Mouse (Mus musculus): ENCODE data around the gene Homer2. TPM values are rescaled to one million over a fixed set of nuclear protein-coding genes. Genes with fewer than 3 reads are reported as not detected.

Homer2 gene
- polyA plus RNA-seq, 1 experiment from 2014 or later, result 26.4 TPM

GRCm38 (mm10) chr7:81647959-81648358, 59.4 kb downstream of the Homer2 start:
- Histone ChIP-seq H3K27ac (ENCODE audit: low read depth, low read length) (no peak overlapping the region), H3K4me3 (ENCODE audit: low read depth, low read length) (no peak overlapping the region), H3K9me3 (ENCODE audit: control insufficient read depth, low read length) (no peaks in the 10 kb centered on the region), H3K36me3 (ENCODE audit: control insufficient read depth, insufficient read depth, low read length) (no peaks in the 10 kb centered on the region), H3K4me1 (ENCODE audit: control insufficient read depth, insufficient read depth, low read length) (peaks cover 22% of the 10 kb centered on the region), H3K9ac (replicated peaks; ENCODE audit: low read depth, low read length) (no peak overlapping the region), H3K4me2 (ENCODE audit: low read depth, low read length) (no peak overlapping the region), H3K27me3 (ENCODE audit: control insufficient read depth, insufficient read depth, low read length) (no peaks in the 10 kb centered on the region)
- no peak for ATAC-seq (ENCODE audit: low read depth)
- 55% methylated on average over 5 of the region's 5 CpGs for WGBS

- Histone ChIP-seq H3K9me3 (ENCODE audit: control insufficient read depth, low read length) (no peaks in the 10 kb centered on the region), H3K4me2 (ENCODE audit: low read depth, low read length) (no peak overlapping the region), H3K27me3 (ENCODE audit: control insufficient read depth, insufficient read depth, low read length) (no peaks in the 10 kb centered on the region), H3K9ac (replicated peaks; ENCODE audit: low read depth, low read length) (no peak overlapping the region), H3K27ac (ENCODE audit: low read depth, low read length) (no peak overlapping the region), H3K4me3 (ENCODE audit: low read depth, low read length) (no peak overlapping the region), H3K36me3 (ENCODE audit: control insufficient read depth, insufficient read depth, low read length) (no peaks in the 10 kb centered on the region), H3K4me1 (ENCODE audit: control insufficient read depth, insufficient read depth, low read length) (peaks cover 4% of the 10 kb centered on the region; the same call in 1 of the 2 replicates)
- WGBS, result 43% methylated on average over 7 of the region's 7 CpGs
- ATAC-seq (ENCODE audit: low read depth), result no peak; the same call in 1 of the 2 replicates
Measured at GRCm38 (mm10) chr7:81644551-81645235, 62.6 kb downstream of the Homer2 start.

- H3K9ac ChIP-seq (replicated peaks; ENCODE audit: low read depth, low read length), result no peak overlapping the region
- no peaks in the 10 kb centered on the region for H3K9me3 ChIP-seq (ENCODE audit: control insufficient read depth, low read length)
- ATAC-seq (ENCODE audit: low read depth), result no peak
- H3K4me2 ChIP-seq (ENCODE audit: low read depth, low read length), result no peak overlapping the region
- no peak overlapping the region for H3K27ac ChIP-seq (ENCODE audit: low read depth, low read length)
- no peak overlapping the region for H3K4me3 ChIP-seq (ENCODE audit: low read depth, low read length)
- no peaks in the 10 kb centered on the region for H3K36me3 ChIP-seq (ENCODE audit: control insufficient read depth, insufficient read depth, low read length)
- WGBS, result 82% methylated on average over 6 of the region's 6 CpGs
- H3K4me1 ChIP-seq (ENCODE audit: control insufficient read depth, insufficient read depth, low read length), result no peaks in the 10 kb centered on the region
- no peaks in the 10 kb centered on the region for H3K27me3 ChIP-seq (ENCODE audit: control insufficient read depth, insufficient read depth, low read length)
Measured at GRCm38 (mm10) chr7:81641101-81641500, 66.2 kb downstream of the Homer2 start.

GRCm38 (mm10) chr7:81632586-81632985, 74.7 kb downstream of the Homer2 start:
- WGBS, result 80% methylated on average over 6 of the region's 6 CpGs
- no peak overlapping the region for H3K27ac ChIP-seq (ENCODE audit: low read depth, low read length)
- H3K4me3 ChIP-seq (ENCODE audit: low read depth, low read length), result no peak overlapping the region
- no peak overlapping the region for H3K4me2 ChIP-seq (ENCODE audit: low read depth, low read length)
- H3K9ac ChIP-seq (replicated peaks; ENCODE audit: low read depth, low read length), result no peak overlapping the region
- no peaks in the 10 kb centered on the region for H3K27me3 ChIP-seq (ENCODE audit: control insufficient read depth, insufficient read depth, low read length)
- no peaks in the 10 kb centered on the region for H3K36me3 ChIP-seq (ENCODE audit: control insufficient read depth, insufficient read depth, low read length)
- no peak for ATAC-seq (ENCODE audit: low read depth)
- no peaks in the 10 kb centered on the region for H3K4me1 ChIP-seq (ENCODE audit: control insufficient read depth, insufficient read depth, low read length)
- no peaks in the 10 kb centered on the region for H3K9me3 ChIP-seq (ENCODE audit: control insufficient read depth, low read length)

GRCm38 (mm10) chr7:81631261-81631660, 76.1 kb downstream of the Homer2 start:
- Histone ChIP-seq H3K4me3 (ENCODE audit: low read depth, low read length) (no peak overlapping the region), H3K4me2 (ENCODE audit: low read depth, low read length) (no peak overlapping the region), H3K27me3 (ENCODE audit: control insufficient read depth, insufficient read depth, low read length) (no peaks in the 10 kb centered on the region), H3K9me3 (ENCODE audit: control insufficient read depth, low read length) (no peaks in the 10 kb centered on the region), H3K36me3 (ENCODE audit: control insufficient read depth, insufficient read depth, low read length) (no peaks in the 10 kb centered on the region), H3K27ac (ENCODE audit: low read depth, low read length) (no peak overlapping the region), H3K4me1 (ENCODE audit: control insufficient read depth, insufficient read depth, low read length) (no peaks in the 10 kb centered on the region), H3K9ac (replicated peaks; ENCODE audit: low read depth, low read length) (no peak overlapping the region)
- no peak for ATAC-seq (ENCODE audit: low read depth)
- 76% methylated on average over 8 of the region's 8 CpGs for WGBS

- Histone ChIP-seq H3K9ac (replicated peaks; ENCODE audit: low read depth, low read length) (no peak overlapping the region), H3K4me3 (ENCODE audit: low read depth, low read length) (no peak overlapping the region), H3K4me2 (ENCODE audit: low read depth, low read length) (no peak overlapping the region), H3K9me3 (ENCODE audit: control insufficient read depth, low read length) (no peaks in the 10 kb centered on the region), H3K36me3 (ENCODE audit: control insufficient read depth, insufficient read depth, low read length) (no peaks in the 10 kb centered on the region), H3K4me1 (ENCODE audit: control insufficient read depth, insufficient read depth, low read length) (peaks cover 3% of the 10 kb centered on the region; the same call in 1 of the 2 replicates), H3K27ac (ENCODE audit: low read depth, low read length) (no peak overlapping the region), H3K27me3 (ENCODE audit: control insufficient read depth, insufficient read depth, low read length) (no peaks in the 10 kb centered on the region)
- no peak for ATAC-seq (ENCODE audit: low read depth)
- 90% methylated on average over 2 of the region's 2 CpGs for WGBS
Measured at GRCm38 (mm10) chr7:81626460-81626859, 80.9 kb downstream of the Homer2 start.

GRCm38 (mm10) chr7:81623767-81624166, 83.6 kb downstream of the Homer2 start:
- Histone ChIP-seq H3K27me3 (ENCODE audit: control insufficient read depth, insufficient read depth, low read length) (no peaks in the 10 kb centered on the region), H3K4me2 (ENCODE audit: low read depth, low read length) (no peak overlapping the region), H3K4me3 (ENCODE audit: low read depth, low read length) (no peak overlapping the region), H3K9me3 (ENCODE audit: control insufficient read depth, low read length) (no peaks in the 10 kb centered on the region), H3K9ac (replicated peaks; ENCODE audit: low read depth, low read length) (no peak overlapping the region), H3K4me1 (ENCODE audit: control insufficient read depth, insufficient read depth, low read length) (peaks cover 3% of the 10 kb centered on the region; the same call in 1 of the 2 replicates), H3K36me3 (ENCODE audit: control insufficient read depth, insufficient read depth, low read length) (no peaks in the 10 kb centered on the region), H3K27ac (ENCODE audit: low read depth, low read length) (no peak overlapping the region)
- 82% methylated on average over 6 of the region's 6 CpGs for WGBS
- ATAC-seq (ENCODE audit: low read depth), result no peak

GRCm38 (mm10) chr7:81622793-81623192, 84.5 kb downstream of the Homer2 start:
- peak; percentile 46; the same call in 1 of the 2 replicates for ATAC-seq (ENCODE audit: low read depth)

GRCm38 (mm10) chr7:81615031-81615430, 92.3 kb downstream of the Homer2 start:
- no peaks in the 10 kb centered on the region for H3K27me3 ChIP-seq (ENCODE audit: control insufficient read depth, insufficient read depth, low read length)
- H3K4me1 ChIP-seq (ENCODE audit: control insufficient read depth, insufficient read depth, low read length), result no peaks in the 10 kb centered on the region
- WGBS, result 70% methylated on average over 9 of the region's 9 CpGs
- no peaks in the 10 kb centered on the region for H3K36me3 ChIP-seq (ENCODE audit: control insufficient read depth, insufficient read depth, low read length)
- H3K27ac ChIP-seq (ENCODE audit: low read depth, low read length), result no peak overlapping the region
- H3K9me3 ChIP-seq (ENCODE audit: control insufficient read depth, low read length), result no peaks in the 10 kb centered on the region
- H3K4me3 ChIP-seq (ENCODE audit: low read depth, low read length), result no peak overlapping the region
- H3K9ac ChIP-seq (replicated peaks; ENCODE audit: low read depth, low read length), result no peak overlapping the region
- ATAC-seq (ENCODE audit: low read depth), result no peak
- H3K4me2 ChIP-seq (ENCODE audit: low read depth, low read length), result no peak overlapping the region

More at GRCm38 (mm10) chr7:81622793-81623192, 84.5 kb downstream of the Homer2 start:
- Histone ChIP-seq H3K27ac (ENCODE audit: low read depth, low read length) (no peak overlapping the region), H3K36me3 (ENCODE audit: control insufficient read depth, insufficient read depth, low read length) (no peaks in the 10 kb centered on the region), H3K4me3 (ENCODE audit: low read depth, low read length) (no peak overlapping the region), H3K4me1 (ENCODE audit: control insufficient read depth, insufficient read depth, low read length) (peaks cover 3% of the 10 kb centered on the region; the same call in 1 of the 2 replicates), H3K9ac (replicated peaks; ENCODE audit: low read depth, low read length) (no peak overlapping the region), H3K4me2 (ENCODE audit: low read depth, low read length) (no peak overlapping the region), H3K9me3 (ENCODE audit: control insufficient read depth, low read length) (no peaks in the 10 kb centered on the region), H3K27me3 (ENCODE audit: control insufficient read depth, insufficient read depth, low read length) (no peaks in the 10 kb centered on the region)
- WGBS, result 58% methylated on average over 4 of the region's 4 CpGs
